Mouse (Mus musculus): ENCODE measurements around the gene Sema5a. TPM values are rescaled to one million over a fixed set of nuclear protein-coding genes. Genes with fewer than 3 reads are reported as not detected.

The Sema5a gene
- polyA plus RNA-seq, 1 experiment from 2014 or later, result 19.6 TPM

GRCm38 (mm10) chr15:32637879-32638278 is 393.3 kb downstream of the Sema5a start:
- Histone ChIP-seq H3K4me1 (no peaks in the 10 kb centered on the region), H3K27me3 (no peaks in the 10 kb centered on the region), H3K4me2 (no peak overlapping the region), H3K4me3 (no peak overlapping the region), H3K27ac (no peak overlapping the region), H3K9ac (no peak overlapping the region), H3K9me3 (replicated peaks) (no peaks in the 10 kb centered on the region), H3K36me3 (ENCODE audit: poor library complexity, severe bottlenecking) (peaks cover 11% of the 10 kb centered on the region)
- ATAC-seq, result no peak
- WGBS, result 89% methylated on average over 3 of the region's 3 CpGs

DNA sequence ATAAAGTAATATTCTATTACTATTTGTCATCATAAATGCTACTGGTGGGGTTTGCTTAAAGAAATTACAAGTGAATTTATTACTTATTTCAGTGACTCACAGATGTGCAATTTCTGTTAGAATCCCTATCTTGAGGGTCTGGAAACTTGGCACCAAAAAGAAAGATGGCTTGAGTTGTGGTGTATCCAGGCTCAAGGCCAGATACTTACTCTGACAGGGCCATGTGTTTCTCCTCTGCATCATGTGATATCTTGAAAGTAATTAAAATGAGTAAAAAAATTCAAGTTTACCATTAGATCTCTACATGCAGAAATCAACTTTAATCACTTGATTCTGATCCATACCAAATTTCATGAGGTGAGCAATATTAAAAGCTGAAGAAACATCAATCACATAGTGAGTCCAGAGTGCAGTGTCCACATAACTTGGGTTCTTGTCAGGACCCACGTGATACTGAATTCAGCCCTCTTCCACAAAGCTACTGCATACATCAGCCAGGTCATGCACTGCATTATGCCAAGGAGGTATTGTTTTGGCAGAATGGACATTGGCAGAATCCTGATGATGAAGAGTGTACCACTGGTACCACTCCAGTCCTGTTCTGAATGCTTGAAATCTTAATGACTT is 402.6 kb downstream of the Sema5a start:
- H3K9ac ChIP-seq, result no peak overlapping the region
- H3K4me3 ChIP-seq, result no peak overlapping the region
- H3K4me2 ChIP-seq, result no peak overlapping the region
- no peaks in the 10 kb centered on the region for H3K27me3 ChIP-seq
- no peak for ATAC-seq
- H3K27ac ChIP-seq, result no peak overlapping the region
- no peaks in the 10 kb centered on the region for H3K36me3 ChIP-seq (ENCODE audit: poor library complexity, severe bottlenecking)
- H3K9me3 ChIP-seq (replicated peaks), result no peaks in the 10 kb centered on the region
- H3K4me1 ChIP-seq, result no peaks in the 10 kb centered on the region
- 66% methylated on average over 1 of the region's 1 CpGs for WGBS

- no peak for ATAC-seq
Observed at GRCm38 (mm10) chr15:32654046-32654445, 409.4 kb downstream of the Sema5a start.

DNA sequence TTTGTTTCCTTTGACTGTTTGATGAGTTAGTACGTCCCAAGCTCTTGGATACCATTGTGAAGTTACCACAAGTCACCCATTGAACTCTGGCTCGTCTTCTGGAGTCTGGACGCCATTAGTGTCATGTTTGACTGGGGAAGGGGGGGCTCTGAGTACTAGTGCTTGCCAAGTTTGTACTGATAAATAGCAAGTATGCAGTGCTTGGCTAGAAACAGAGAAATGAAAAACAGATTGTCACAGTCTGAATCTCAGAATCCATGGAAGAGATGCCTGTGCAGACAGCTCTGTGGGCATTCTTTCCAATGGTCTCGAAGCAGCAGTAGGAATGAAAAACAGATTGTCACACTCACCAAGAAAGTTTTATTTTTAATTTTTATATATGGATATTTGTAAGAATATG is 411.4 kb downstream of the Sema5a start:
- Histone ChIP-seq H3K4me1 (no peaks in the 10 kb centered on the region), H3K4me3 (no peak overlapping the region), H3K9me3 (replicated peaks) (no peaks in the 10 kb centered on the region), H3K4me2 (no peak overlapping the region), H3K27me3 (no peaks in the 10 kb centered on the region), H3K9ac (no peak overlapping the region), H3K36me3 (ENCODE audit: poor library complexity, severe bottlenecking) (no peaks in the 10 kb centered on the region), H3K27ac (no peak overlapping the region)
- no peak for ATAC-seq
- 80% methylated on average over 4 of the region's 4 CpGs for WGBS

More at GRCm38 (mm10) chr15:32654046-32654445, 409.4 kb downstream of the Sema5a start:
- no peaks in the 10 kb centered on the region for H3K4me1 ChIP-seq
- no peaks in the 10 kb centered on the region for H3K27me3 ChIP-seq
- H3K4me3 ChIP-seq, result no peak overlapping the region
- no peak overlapping the region for H3K4me2 ChIP-seq
- no peaks in the 10 kb centered on the region for H3K36me3 ChIP-seq (ENCODE audit: poor library complexity, severe bottlenecking)
- H3K9ac ChIP-seq, result no peak overlapping the region
- 86% methylated on average over 3 of the region's 3 CpGs for WGBS
- H3K9me3 ChIP-seq (replicated peaks), result no peaks in the 10 kb centered on the region
- H3K27ac ChIP-seq, result no peak overlapping the region

DNA sequence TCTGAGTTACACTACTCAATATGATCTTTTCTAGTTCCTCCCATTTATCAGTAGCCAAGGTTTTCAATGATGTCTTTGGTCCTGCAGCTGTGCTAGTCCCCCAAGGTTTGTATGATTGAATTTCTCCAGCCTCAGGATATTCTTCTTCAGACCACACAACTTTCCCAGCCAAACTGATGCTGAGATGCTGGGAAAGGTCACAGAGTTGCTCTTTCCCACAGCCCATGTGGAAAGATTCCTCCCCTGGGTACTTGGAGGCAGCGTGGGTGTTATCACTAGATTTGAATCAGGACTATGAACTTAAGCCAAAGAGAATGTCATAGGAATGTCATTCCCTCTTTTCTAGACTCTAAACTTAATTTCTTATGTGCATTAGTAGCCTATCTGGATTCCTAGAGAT is 431.8 kb downstream of the Sema5a start:
- WGBS, result 88% methylated on average over 1 of the region's 1 CpGs
- ATAC-seq, result no peak

GRCm38 (mm10) chr15:32685152-32685551 is 440.5 kb downstream of the Sema5a start:
- Histone ChIP-seq H3K4me1 (no peaks in the 10 kb centered on the region), H3K9ac (no peak overlapping the region), H3K9me3 (replicated peaks) (no peaks in the 10 kb centered on the region), H3K36me3 (ENCODE audit: poor library complexity, severe bottlenecking) (peaks cover 8% of the 10 kb centered on the region; the same call in 1 of the 2 replicates), H3K27ac (no peak overlapping the region), H3K27me3 (no peaks in the 10 kb centered on the region), H3K4me2 (no peak overlapping the region), H3K4me3 (no peak overlapping the region)
- peak; percentile 70; the same call in 1 of the 2 replicates for ATAC-seq
- 72% methylated on average over 4 of the region's 4 CpGs for WGBS

More for the DNA sequence above, 431.8 kb downstream of the Sema5a start:
- no peak overlapping the region for H3K27ac ChIP-seq
- H3K4me2 ChIP-seq, result no peak overlapping the region
- no peak overlapping the region for H3K4me3 ChIP-seq
- H3K4me1 ChIP-seq, result no peaks in the 10 kb centered on the region
- no peaks in the 10 kb centered on the region for H3K27me3 ChIP-seq
- peaks cover 4% of the 10 kb centered on the region; the same call in 1 of the 2 replicates for H3K36me3 ChIP-seq (ENCODE audit: poor library complexity, severe bottlenecking)
- H3K9ac ChIP-seq, result no peak overlapping the region
- no peaks in the 10 kb centered on the region for H3K9me3 ChIP-seq (replicated peaks)

- Histone ChIP-seq H3K27ac (no peak overlapping the region), H3K9me3 (replicated peaks) (no peaks in the 10 kb centered on the region), H3K36me3 (ENCODE audit: poor library complexity, severe bottlenecking) (no peaks in the 10 kb centered on the region), H3K4me2 (no peak overlapping the region), H3K9ac (no peak overlapping the region), H3K4me3 (no peak overlapping the region), H3K4me1 (no peaks in the 10 kb centered on the region), H3K27me3 (no peaks in the 10 kb centered on the region)
- ATAC-seq, result peak; percentile 91
Observed at GRCm38 (mm10) chr15:32691021-32691420, 446.4 kb downstream of the Sema5a start.

GRCm38 (mm10) chr15:32693006-32693405 is 448.4 kb downstream of the Sema5a start:
- Histone ChIP-seq H3K27ac (no peak overlapping the region), H3K36me3 (ENCODE audit: poor library complexity, severe bottlenecking) (no peaks in the 10 kb centered on the region), H3K9me3 (replicated peaks) (no peaks in the 10 kb centered on the region), H3K4me3 (no peak overlapping the region), H3K4me1 (no peaks in the 10 kb centered on the region), H3K9ac (no peak overlapping the region), H3K27me3 (no peaks in the 10 kb centered on the region), H3K4me2 (no peak overlapping the region)
- 95% methylated on average over 2 of the region's 2 CpGs for WGBS
- ATAC-seq, result no peak

- Histone ChIP-seq H3K27me3 (no peaks in the 10 kb centered on the region), H3K4me2 (no peak overlapping the region), H3K9me3 (replicated peaks) (no peaks in the 10 kb centered on the region), H3K4me3 (no peak overlapping the region), H3K4me1 (no peaks in the 10 kb centered on the region), H3K27ac (no peak overlapping the region), H3K9ac (no peak overlapping the region), H3K36me3 (ENCODE audit: poor library complexity, severe bottlenecking) (no peaks in the 10 kb centered on the region)
- ATAC-seq, result peak; percentile 31; the same call in 1 of the 2 replicates
- 85% methylated on average over 4 of the region's 4 CpGs for WGBS
Observed at GRCm38 (mm10) chr15:32717298-32717985, 472.8 kb downstream of the Sema5a start.

GRCm38 (mm10) chr15:32718293-32718963 is 473.8 kb downstream of the Sema5a start:
- no peak overlapping the region for H3K27ac ChIP-seq
- no peaks in the 10 kb centered on the region for H3K9me3 ChIP-seq (replicated peaks)
- no peaks in the 10 kb centered on the region for H3K36me3 ChIP-seq (ENCODE audit: poor library complexity, severe bottlenecking)
- H3K4me3 ChIP-seq, result no peak overlapping the region
- peak; percentile 98 for ATAC-seq
- H3K4me1 ChIP-seq, result no peaks in the 10 kb centered on the region
- no peaks in the 10 kb centered on the region for H3K27me3 ChIP-seq
- H3K9ac ChIP-seq, result no peak overlapping the region
- no peak overlapping the region for H3K4me2 ChIP-seq
- 36% methylated on average over 4 of the region's 4 CpGs for WGBS

- Histone ChIP-seq H3K27ac (no peak overlapping the region), H3K27me3 (no peaks in the 10 kb centered on the region), H3K4me3 (no peak overlapping the region), H3K4me1 (no peaks in the 10 kb centered on the region), H3K4me2 (no peak overlapping the region), H3K9ac (no peak overlapping the region), H3K9me3 (replicated peaks) (no peaks in the 10 kb centered on the region), H3K36me3 (ENCODE audit: poor library complexity, severe bottlenecking) (no peaks in the 10 kb centered on the region)
- peak; percentile 56 for ATAC-seq
- 100% methylated on average over 1 of the region's 1 CpGs for WGBS
Observed at GRCm38 (mm10) chr15:32718964-32719311, 474.3 kb downstream of the Sema5a start.

DNA sequence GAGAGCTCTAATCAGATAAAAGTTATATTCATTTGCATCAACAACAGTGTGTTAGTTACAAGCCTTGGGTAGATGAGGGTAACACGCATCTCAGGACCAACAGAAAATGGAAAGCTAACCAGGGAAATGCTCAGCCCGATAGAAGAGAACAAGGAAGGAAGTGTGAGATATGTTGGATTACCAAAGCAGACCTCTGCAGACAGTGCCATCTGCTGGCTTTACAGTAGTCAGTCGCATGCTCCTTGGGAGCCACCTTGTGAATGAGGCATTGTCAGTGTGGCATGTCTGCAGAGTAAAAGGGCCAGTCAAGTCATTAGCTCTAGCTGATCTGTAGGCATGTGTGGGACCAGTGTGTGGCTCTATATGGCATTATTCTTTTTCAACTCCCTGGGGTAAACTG is 486.2 kb downstream of the Sema5a start:
- peak; percentile 70; the same call in 1 of the 2 replicates for ATAC-seq

More for the DNA sequence above, 486.2 kb downstream of the Sema5a start:
- H3K4me3 ChIP-seq, result no peak overlapping the region
- H3K27me3 ChIP-seq, result no peaks in the 10 kb centered on the region
- WGBS, result 33% methylated on average over 3 of the region's 3 CpGs
- no peak overlapping the region for H3K9ac ChIP-seq
- H3K4me2 ChIP-seq, result no peak overlapping the region
- no peaks in the 10 kb centered on the region for H3K36me3 ChIP-seq (ENCODE audit: poor library complexity, severe bottlenecking)
- no peaks in the 10 kb centered on the region for H3K4me1 ChIP-seq
- no peak overlapping the region for H3K27ac ChIP-seq
- H3K9me3 ChIP-seq (replicated peaks), result no peaks in the 10 kb centered on the region
